Mouse (Mus musculus): ENCODE measurements around the gene Olfr765.
"Not testable (repeated sequence)": the region's sequence is repeated elsewhere in the genome, so short reads cannot be mapped to it uniquely, and the experiment has no call there.

DNA sequence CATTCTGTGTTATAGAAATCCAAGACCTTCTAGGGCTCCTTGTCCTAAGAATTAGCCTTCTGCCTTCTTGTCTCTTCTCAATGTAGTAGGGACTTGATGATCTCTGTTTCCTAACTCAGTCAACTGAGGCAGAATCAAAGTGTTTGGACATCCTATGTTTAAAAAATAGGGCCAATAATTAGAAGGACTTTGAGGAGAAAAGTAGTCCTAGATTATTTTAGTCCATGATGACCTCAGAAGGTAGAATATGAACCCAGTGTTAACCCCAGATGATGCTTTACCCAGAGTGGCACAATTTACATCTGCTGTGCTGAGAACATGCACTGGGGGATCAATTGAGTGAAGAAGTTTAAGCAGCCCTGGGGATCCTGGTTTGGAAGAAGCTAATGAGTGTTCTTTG is at the start of gene Olfr765:
- TF ChIP-seq POLR2A (IDR thresholded peaks at IDR 0.05; ENCODE audit: borderline replicate concordance, insufficient read depth, low read length); CTCF (IDR thresholded peaks at IDR 0.05; ENCODE audit: borderline replicate concordance, insufficient read depth, low read depth, low read length): not testable (repeated sequence)
